Mouse (Mus musculus) MEL (cell line): ENCODE measurements around the gene Ung. TPM values are rescaled to one million over a fixed set of nuclear protein-coding genes. Genes with fewer than 3 reads are reported as not detected.
A peak's percentile ranks its signal among the peaks of the same experiment; 100 is the strongest.

Experiments
- DNase-seq: peaks from one replicate; pipeline ENCODE4 v3.0.0; 2011; ENCODE audit warnings: low read depth, low spot score
- H3K27ac ChIP-seq: 2 replicates; pipeline ENCODE4 v1.5.1; 2012; ENCODE audit warnings: low read depth, mild to moderate bottlenecking, control low read depth, low read length, moderate library complexity; ENCODE audit not compliant: control insufficient read depth
- H3K27me3 ChIP-seq, 2 experiments: fragments of 150-350 bp in 1 of 2; sonication (generic) in 1 of 2; 2 replicates each; pipeline ENCODE4 v1.6.1; 2012; ENCODE audit warnings: low read length in 2 of 2, mild to moderate bottlenecking in 2 of 2, improper control_type of control experiment in 1 of 2, moderate library complexity in 1 of 2; ENCODE audit not compliant: insufficient read depth in 2 of 2, control insufficient read depth in 1 of 2
- H3K36me3 ChIP-seq, 2 experiments: 2 replicates each; pipeline ENCODE4 v1.6.1; 2012 to 2014; ENCODE audit warnings: low read length in 2 of 2, improper control_type of control experiment in 1 of 2, inconsistent platforms in 1 of 2, mild to moderate bottlenecking in 1 of 2; ENCODE audit not compliant: insufficient read depth in 2 of 2, control insufficient read depth in 1 of 2
- H3K4me1 ChIP-seq, 2 experiments: fragments of 150-350 bp in 1 of 2; sonication (generic) in 1 of 2; 2 replicates each; pipeline ENCODE4 v1.6.1; 2012; ENCODE audit warnings: low read length in 2 of 2, improper control_type of control experiment in 1 of 2, mild to moderate bottlenecking in 1 of 2; ENCODE audit not compliant: insufficient read depth in 2 of 2, control insufficient read depth in 1 of 2
- H3K4me3 ChIP-seq, 2 experiments: fragments of 150-350 bp in 1 of 2; sonication (generic) in 1 of 2; 2 replicates each; pipeline ENCODE4 v1.5.1; 2012; ENCODE audit warnings: low read depth in 2 of 2, low read length in 2 of 2, mild to moderate bottlenecking in 2 of 2, moderate library complexity in 2 of 2, control low read depth in 1 of 2, improper control_type of control experiment in 1 of 2; ENCODE audit not compliant: control insufficient read depth in 1 of 2, insufficient read depth in 1 of 2
- H3K79me2 ChIP-seq: 2 replicates; pipeline ENCODE4 v1.6.1; 2012; ENCODE audit warnings: mild to moderate bottlenecking, low read length, moderate library complexity; ENCODE audit not compliant: control insufficient read depth, poor library complexity, insufficient read depth
- H3K9ac ChIP-seq: 2 replicates; pipeline ENCODE4 v1.6.1; 2012; ENCODE audit warnings: low read depth, mild to moderate bottlenecking, control low read depth, low read length, moderate library complexity; ENCODE audit not compliant: control insufficient read depth, poor library complexity, severe bottlenecking
- H3K9me3 ChIP-seq: fragments of 150-350 bp; sonication (generic); replicated peaks from 2 replicates; pipeline ENCODE4 v1.6.1; 2012; ENCODE audit warnings: mild to moderate bottlenecking, low read length, improper control_type of control experiment, moderate library complexity; ENCODE audit not compliant: insufficient read depth
- BHLHE40 ChIP-seq: IDR thresholded peaks from 2 replicates; pipeline ENCODE4 v1.6.1; 2012; ENCODE audit warnings: low read depth, mild to moderate bottlenecking, inconsistent platforms, low read length, improper control_type of control experiment, borderline replicate concordance
- CHD2 ChIP-seq: IDR thresholded peaks from 2 replicates; pipeline ENCODE4 v1.6.1; 2011; ENCODE audit warnings: low read length, improper control_type of control experiment
- CTCF ChIP-seq, 3 experiments: IDR thresholded peaks in 2 of 3; conservative IDR thresholded peaks in 1 of 3; 2 replicates each; pipeline ENCODE4 v1.5.1; 2011 to 2012; ENCODE audit warnings: low read length in 3 of 3, low read depth in 2 of 3, mild to moderate bottlenecking in 2 of 3, improper control_type of control experiment in 1 of 3, inconsistent platforms in 1 of 3, mixed read lengths in 1 of 3, moderate library complexity in 1 of 3; ENCODE audit not compliant: control insufficient read depth in 1 of 3, insufficient read depth in 1 of 3, poor library complexity in 1 of 3, severe bottlenecking in 1 of 3
- EP300 ChIP-seq, 2 experiments: IDR thresholded peaks; 2 replicates each; pipeline ENCODE4 v1.6.1; 2011; ENCODE audit warnings: improper control_type of control experiment in 2 of 2, low read length in 2 of 2, low read depth in 1 of 2, mild to moderate bottlenecking in 1 of 2
- GABPA ChIP-seq: IDR thresholded peaks from 2 replicates; pipeline ENCODE4 v1.6.1; 2012; ENCODE audit warnings: low read depth, mild to moderate bottlenecking, inconsistent platforms, low read length, improper control_type of control experiment, moderate library complexity
- MAFK ChIP-seq: IDR thresholded peaks from 2 replicates; pipeline ENCODE4 v1.6.1; 2011; ENCODE audit warnings: low read depth, mild to moderate bottlenecking, low read length, improper control_type of control experiment, borderline replicate concordance
- MAX ChIP-seq: IDR thresholded peaks from 2 replicates; pipeline ENCODE4 v1.6.1; 2011; ENCODE audit warnings: low read length, improper control_type of control experiment
- MAZ ChIP-seq: IDR thresholded peaks from 2 replicates; pipeline ENCODE4 v1.6.1; 2012; ENCODE audit warnings: low read depth, mild to moderate bottlenecking, inconsistent platforms, low read length, improper control_type of control experiment
- MEF2A ChIP-seq: IDR thresholded peaks from 2 replicates; pipeline ENCODE4 v1.6.1; 2014; ENCODE audit warnings: low read depth, mild to moderate bottlenecking, inconsistent platforms, low read length, improper control_type of control experiment; ENCODE audit not compliant: poor library complexity, insufficient replicate concordance, severe bottlenecking; ENCODE audit errors: extremely low read depth
- MXI1 ChIP-seq: IDR thresholded peaks from 2 replicates; pipeline ENCODE4 v1.6.1; 2011; ENCODE audit warnings: mild to moderate bottlenecking, low read depth, low read length, improper control_type of control experiment
- MYC ChIP-seq: IDR thresholded peaks from 2 replicates; pipeline ENCODE4 v1.6.1; 2011; ENCODE audit warnings: low read depth, mild to moderate bottlenecking, low read length, improper control_type of control experiment, moderate library complexity
- NELFE ChIP-seq: IDR thresholded peaks from 2 replicates; pipeline ENCODE4 v1.6.1; 2011; ENCODE audit warnings: low read depth, low read length, improper control_type of control experiment
- POLR2A ChIP-seq, 2 experiments: IDR thresholded peaks; 2 replicates each; pipeline ENCODE4 v1.6.1; 2011 to 2012; ENCODE audit warnings: low read length in 2 of 2, mild to moderate bottlenecking in 2 of 2, control low read depth in 1 of 2, improper control_type of control experiment in 1 of 2, low read depth in 1 of 2, moderate library complexity in 1 of 2; ENCODE audit not compliant: control insufficient read depth in 1 of 2, insufficient read depth in 1 of 2, poor library complexity in 1 of 2
- POLR2AphosphoS5 ChIP-seq: IDR thresholded peaks from 2 replicates; pipeline ENCODE4 v1.6.1; 2012; ENCODE audit warnings: low read depth, borderline replicate concordance, mild to moderate bottlenecking, inconsistent platforms, low read length, moderate library complexity, mixed read lengths
- RAD21 ChIP-seq: IDR thresholded peaks from 2 replicates; pipeline ENCODE4 v1.6.1; 2011; ENCODE audit warnings: mild to moderate bottlenecking, low read depth, low read length, improper control_type of control experiment
- SIN3A ChIP-seq: IDR thresholded peaks from 2 replicates; pipeline ENCODE4 v1.6.1; 2012; ENCODE audit warnings: low read length, improper control_type of control experiment, inconsistent platforms
- TAL1 ChIP-seq: IDR thresholded peaks from 2 replicates; pipeline ENCODE4 v1.6.1; 2012; ENCODE audit warnings: mild to moderate bottlenecking, inconsistent platforms, low read length, moderate library complexity, mixed read lengths
- TBP ChIP-seq: IDR thresholded peaks from 2 replicates; pipeline ENCODE4 v1.8.0; 2011; ENCODE audit warnings: low read depth, low read length, improper control_type of control experiment
- TCF12 ChIP-seq: IDR thresholded peaks from 2 replicates; pipeline ENCODE4 v1.6.1; 2014; ENCODE audit warnings: low read depth, mild to moderate bottlenecking, inconsistent platforms, low read length, improper control_type of control experiment, moderate library complexity
- USF1 ChIP-seq: IDR thresholded peaks from 2 replicates; pipeline ENCODE4 v1.6.1; 2014; ENCODE audit warnings: low read depth, mild to moderate bottlenecking, inconsistent platforms, low read length, improper control_type of control experiment, moderate library complexity
- ZC3H11A ChIP-seq: IDR thresholded peaks from 2 replicates; pipeline ENCODE4 v1.6.1; 2012; ENCODE audit warnings: low read depth, mild to moderate bottlenecking, inconsistent platforms, low read length, improper control_type of control experiment
- ZNF384 ChIP-seq: IDR thresholded peaks from 2 replicates; pipeline ENCODE4 v1.6.1; 2012; ENCODE audit warnings: low read depth, mild to moderate bottlenecking, inconsistent platforms, low read length, improper control_type of control experiment
- polyA plus RNA-seq, 2 experiments: library from polyadenylated mRNA; stranded (reverse) in 1 of 2; unstranded in 1 of 2; fragments of >175 nt in 1 of 2; fragments of >200 nt in 1 of 2; gene quantifications; 2 replicates each; pipeline versions ENCODE4 v1.2.1 to v1.2.4; 2012; ENCODE audit warnings: low replicate concordance in 2 of 2, low read depth in 1 of 2; ENCODE audit not compliant: insufficient read length in 2 of 2, insufficient read depth in 1 of 2, missing spikeins in 1 of 2
- total RNA-seq: library from RNA; depleted of rRNA; stranded (reverse); fragments of 300-350 nt; gene quantifications from 2 replicates; pipeline ENCODE4 v1.2.3, GENCODE M21; 2012

Ung gene
- total and polyA plus RNA-seq, 3 experiments = 22.1 to 62.2 TPM; not detected in 1

DNA sequence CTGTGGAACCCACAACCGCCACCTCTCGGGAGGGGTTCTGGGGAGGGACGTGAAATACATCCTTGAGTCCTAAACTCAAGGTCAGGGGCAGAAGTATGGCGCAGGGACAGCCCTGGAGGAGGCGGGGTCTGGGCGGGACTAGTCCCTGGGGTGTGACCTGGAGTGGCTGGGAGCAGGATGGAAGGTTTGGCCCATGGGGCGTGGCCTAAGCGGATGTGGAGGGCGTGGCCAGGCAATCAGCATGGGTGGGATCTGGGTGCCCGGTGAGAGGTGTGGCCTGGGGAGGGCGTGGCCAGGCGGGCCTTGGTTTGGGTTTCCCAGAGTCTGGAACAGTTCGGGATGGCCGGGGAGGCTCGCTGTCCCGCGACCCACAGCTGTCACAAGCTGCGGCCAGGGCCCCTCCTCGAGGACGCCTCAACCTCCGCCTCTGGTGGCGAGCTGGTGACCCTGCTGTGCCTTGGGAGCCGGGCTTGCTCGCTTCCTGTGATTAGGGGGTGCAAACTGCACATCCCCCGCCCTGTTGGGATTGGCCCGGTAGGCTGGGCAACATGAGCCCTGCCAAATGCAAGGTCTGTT lies 45.5 kb downstream of the Ung start:
- H3K9me3 ChIP-seq = no peaks in the 10 kb centered on the region
- peak overlapping the region; percentile 66 for H3K9ac ChIP-seq
- TF ChIP-seq POLR2AphosphoS5 (no peak), MEF2A (no peak), NELFE (peak; percentile 53), ZC3H11A (no peak), SIN3A (0 out of 2 replicates have a peak, but pooled peaks have one; percentile 28), TBP (no peak), MYC (0 out of 2 replicates have a peak, but pooled peaks have one; percentile 52), RAD21 (no peak), MAZ (peak; percentile 15), BHLHE40 (no peak), MAFK (no peak), MXI1 (peak; percentile 40; the same call in 1 of the 2 replicates), CHD2 (no peak), USF1 (0 out of 2 replicates have a peak, but pooled peaks have one; percentile 37), TCF12 (0 out of 2 replicates have a peak, but pooled peaks have one; percentile 7), GABPA (no peak), EP300 (IDR thresholded peaks at IDR 0.05; ENCODE audit: low read depth in 1 of 2, low read length in 2 of 2) (no peak), CTCF (IDR thresholded peaks at IDR 0.05 in 2 of 3, conservative IDR thresholded peaks at IDR 0.05 in 1 of 3; ENCODE audit: control insufficient read depth in 1 of 3, insufficient read depth in 1 of 3, low read depth in 2 of 3, low read length in 3 of 3, poor library complexity in 1 of 3, severe bottlenecking in 1 of 3) (no peak), MAX (peak; percentile 16; the same call in 1 of the 2 replicates), POLR2A (IDR thresholded peaks at IDR 0.05; ENCODE audit: control insufficient read depth in 1 of 2, insufficient read depth in 1 of 2, low read depth in 1 of 2, low read length in 2 of 2, poor library complexity in 1 of 2) (peak in 1 of 2 experiments; percentile 59; a peak in 2 of 4 replicates), ZNF384 (no peak), TAL1 (no peak)
- H3K4me1 ChIP-seq = peaks cover 4 to 7% of the 10 kb centered on the region in 2 experiments; a peak in 1 of 4 replicates
- H3K27ac ChIP-seq = peak overlapping the region; percentile 67
- DNase-seq = peak; percentile 98
- H3K79me2 ChIP-seq = no peaks in the 10 kb centered on the region; the same call in 1 of the 2 replicates
- no peaks in the 10 kb centered on the region; a peak in 1 of 4 replicates for H3K36me3 ChIP-seq
- peak overlapping the region; percentile 75 to 91 for H3K4me3 ChIP-seq
- H3K27me3 ChIP-seq = no peaks in the 10 kb centered on the region
